Mouse (Mus musculus): ENCODE results near the gene Psapl1. TPM values are rescaled to one million over a fixed set of nuclear protein-coding genes. Genes with fewer than 3 reads are reported as not detected.
"Not testable (repeated sequence)": the region's sequence is repeated elsewhere in the genome, so short reads cannot be mapped to it uniquely, and the experiment has no call there.

Psapl1 gene
- total RNA-seq, 2 experiments from 2014 or later = not detected

DNA sequence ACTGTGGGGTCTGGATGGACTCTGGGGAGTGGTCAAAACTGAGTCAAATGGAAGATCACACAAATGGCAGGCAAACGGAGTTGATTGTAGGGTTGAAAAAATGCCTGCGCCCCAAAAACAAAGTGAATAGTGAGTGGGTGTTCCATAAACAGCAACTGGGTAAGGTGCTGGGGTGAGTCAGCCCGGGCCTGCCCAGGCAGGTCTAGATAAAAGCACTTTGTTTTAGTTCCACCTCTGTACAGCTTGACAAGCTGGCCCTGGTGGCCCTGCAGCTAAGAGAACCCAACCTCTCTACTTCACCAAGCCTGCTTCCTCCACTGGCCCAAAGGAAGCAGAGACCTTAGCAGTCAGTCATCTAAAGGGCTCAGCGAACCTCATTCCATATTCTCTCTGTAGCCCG is 1.0 kb upstream of the Psapl1 start:
- no peak for DNase-seq (ENCODE audit: extremely low spot score in 1 of 2, low spot score in 1 of 2)

GRCm38 (mm10) chr5:36203421-36203820 is 400 bp upstream of the Psapl1 start:
- no peak for DNase-seq (ENCODE audit: extremely low spot score in 1 of 2, low spot score in 1 of 2)

GRCm38 (mm10) chr5:36205397-36205796 is 1.6 kb downstream of the Psapl1 start:
- DNase-seq (ENCODE audit: extremely low spot score in 1 of 2, low spot score in 1 of 2) = no peak

DNA sequence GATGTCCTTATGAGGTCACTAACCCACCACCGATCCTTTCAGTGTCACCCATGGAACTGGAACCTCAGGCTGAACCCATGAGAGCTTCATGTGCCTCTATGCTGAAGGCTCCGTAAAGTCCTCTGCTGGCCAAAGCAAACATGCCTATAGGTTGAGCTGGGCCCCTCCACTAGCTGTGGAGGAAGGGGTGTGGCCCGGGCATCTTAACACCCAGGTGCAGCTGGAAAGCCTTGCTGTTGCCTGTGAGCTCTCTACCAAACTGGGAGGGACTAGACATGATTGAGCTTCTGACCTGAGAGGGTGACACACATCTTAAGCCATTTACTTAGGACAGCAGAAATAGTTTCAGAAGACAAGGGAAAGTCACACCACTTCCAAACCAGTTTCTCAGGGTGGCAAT is 5.0 kb downstream of the Psapl1 start:
- no peak for DNase-seq (ENCODE audit: extremely low spot score in 1 of 2, low spot score in 1 of 2)

GRCm38 (mm10) chr5:36213310-36213709 is 9.5 kb downstream of the Psapl1 start:
- DNase-seq (ENCODE audit: extremely low spot score in 1 of 2, low spot score in 1 of 2) = peak; percentile 75 to 78

- DNase-seq (ENCODE audit: extremely low spot score in 1 of 2, low spot score in 1 of 2) = no peak
Observed at GRCm38 (mm10) chr5:36220105-36220504, 16.3 kb downstream of the Psapl1 start.

GRCm38 (mm10) chr5:36220626-36221025 is 16.8 kb downstream of the Psapl1 start:
- no peak for DNase-seq (ENCODE audit: extremely low spot score in 1 of 2, low spot score in 1 of 2)

GRCm38 (mm10) chr5:36223787-36224186 is 20.0 kb downstream of the Psapl1 start:
- DNase-seq (ENCODE audit: extremely low spot score in 1 of 2, low spot score in 1 of 2) = peak; percentile 59 to 83

- DNase-seq (ENCODE audit: extremely low spot score in 1 of 2, low spot score in 1 of 2) = no peak
Observed at GRCm38 (mm10) chr5:36225855-36226254, 22.0 kb downstream of the Psapl1 start.

- no peak for DNase-seq (ENCODE audit: extremely low spot score in 1 of 2, low spot score in 1 of 2)
Observed at GRCm38 (mm10) chr5:36226296-36226695, 22.5 kb downstream of the Psapl1 start.

DNA sequence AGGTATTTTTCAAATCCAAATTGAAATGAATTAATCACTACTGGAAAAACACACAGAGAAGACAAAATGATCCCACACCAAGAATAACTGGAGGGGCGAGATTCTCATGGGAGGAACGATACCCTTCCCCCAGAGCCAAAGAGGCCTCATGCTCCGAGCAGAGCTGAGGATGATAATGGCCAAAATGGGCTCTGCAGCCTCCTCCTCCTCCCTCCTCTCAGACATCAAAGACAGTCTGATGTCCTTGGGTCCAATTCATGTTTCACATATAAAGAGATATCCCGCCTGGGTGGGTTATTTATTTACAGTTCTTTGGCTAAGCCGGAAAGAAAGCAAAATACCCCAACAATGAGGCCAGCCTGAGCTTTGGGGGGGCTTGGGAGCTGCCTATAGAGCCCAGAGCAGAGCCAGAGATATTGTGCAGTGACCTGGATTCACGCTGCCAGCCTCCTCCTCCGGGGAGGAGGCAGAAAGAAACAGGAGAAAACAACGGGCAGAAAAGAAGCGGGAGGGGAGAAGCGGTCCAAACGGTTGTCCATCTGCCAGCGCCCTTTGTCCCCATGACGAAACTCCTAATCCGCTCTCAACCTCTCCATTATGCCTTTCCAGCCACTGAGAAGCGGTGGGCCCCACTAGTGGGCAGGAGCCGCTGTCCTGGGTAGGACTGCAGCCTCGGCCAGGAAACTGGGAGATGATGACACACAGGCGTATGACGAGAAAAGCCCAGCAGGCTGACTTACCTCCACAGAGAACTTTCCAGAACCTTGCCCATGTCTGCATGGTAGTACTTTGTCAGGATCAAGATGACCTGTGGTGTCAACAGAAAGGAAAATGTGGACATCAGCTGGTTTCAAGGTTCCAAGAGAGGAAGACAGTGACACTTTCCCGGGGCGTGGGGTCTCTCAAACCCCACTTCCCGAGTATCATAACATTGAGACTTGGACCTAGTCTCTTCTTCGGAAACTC is 24.9 kb downstream of the Psapl1 start:
- DNase-seq (ENCODE audit: extremely low spot score in 1 of 2, low spot score in 1 of 2) = no peak

DNA sequence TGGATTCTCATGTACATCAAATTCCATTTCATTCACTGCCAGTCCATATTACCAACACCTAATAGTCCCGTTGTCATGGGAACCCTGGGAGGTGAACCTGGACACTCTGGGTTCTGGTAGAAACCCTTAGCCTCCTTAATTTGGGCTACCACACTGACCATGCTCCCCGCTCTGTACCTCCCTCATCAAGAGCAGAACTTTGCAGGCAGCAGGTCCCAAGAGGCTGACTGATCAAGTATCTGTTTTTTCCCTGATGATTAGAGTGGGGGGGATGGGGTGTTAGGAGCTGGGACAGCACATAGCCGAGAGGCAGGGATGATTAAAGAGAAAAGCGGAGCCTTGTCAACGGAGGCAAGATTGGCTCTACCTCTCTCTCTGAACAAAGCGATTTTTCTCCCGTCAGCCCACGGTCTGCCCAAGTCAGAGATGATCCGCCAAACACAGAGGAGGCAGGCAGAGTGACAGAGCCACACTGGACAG is 26.5 kb downstream of the Psapl1 start:
- no peak for DNase-seq (ENCODE audit: extremely low spot score in 1 of 2, low spot score in 1 of 2)

DNA sequence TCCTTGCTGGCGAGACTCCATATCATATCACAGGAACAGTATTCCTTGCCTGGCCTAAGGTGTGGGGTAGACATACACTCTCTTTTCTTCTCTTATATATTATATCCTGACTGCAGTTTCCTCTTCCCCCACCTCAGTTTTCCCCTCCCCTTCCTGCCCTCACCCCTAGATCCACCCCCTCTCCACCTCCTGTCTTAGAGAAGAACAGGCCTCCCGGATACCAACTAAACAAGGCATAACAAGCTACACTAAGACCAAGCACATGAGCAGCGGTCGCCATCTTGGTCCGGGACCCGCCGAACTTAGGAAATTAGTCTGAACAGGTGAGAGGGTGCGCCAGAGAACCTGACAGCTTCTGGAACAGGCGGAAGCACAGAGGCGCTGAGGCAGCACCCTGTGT is 33.7 kb downstream of the Psapl1 start:
- DNase-seq (ENCODE audit: extremely low spot score in 1 of 2, low spot score in 1 of 2) = not testable (repeated sequence)

- DNase-seq (ENCODE audit: extremely low spot score in 1 of 2, low spot score in 1 of 2) = no peak
Observed at GRCm38 (mm10) chr5:36248022-36248421, 44.2 kb downstream of the Psapl1 start.

GRCm38 (mm10) chr5:36252746-36253504 is 49.1 kb downstream of the Psapl1 start:
- no peak for DNase-seq (ENCODE audit: extremely low spot score in 1 of 2, low spot score in 1 of 2)

- DNase-seq (ENCODE audit: extremely low spot score in 1 of 2, low spot score in 1 of 2) = no peak
Observed at GRCm38 (mm10) chr5:36254642-36255516, 51.1 kb downstream of the Psapl1 start.
